Mouse (Mus musculus): ENCODE measurements around the gene Erp29. TPM values are rescaled to one million over a fixed set of nuclear protein-coding genes. Genes with fewer than 3 reads are reported as not detected.
A peak's percentile ranks its signal among the peaks of the same experiment; 100 is the strongest.

Erp29 gene
- polyA plus RNA-seq, 1 experiment from 2014 or later = 175 TPM

- Histone ChIP-seq H3K36me3 (no peaks in the 10 kb centered on the region), H3K4me2 (replicated peaks) (no peak overlapping the region), H3K9ac (no peak overlapping the region), H3K9me3 (replicated peaks) (no peaks in the 10 kb centered on the region), H3K27me3 (no peaks in the 10 kb centered on the region), H3K27ac (replicated peaks) (no peak overlapping the region), H3K4me1 (no peaks in the 10 kb centered on the region), H3K4me3 (replicated peaks) (no peak overlapping the region)
- WGBS = 56% methylated on average over 5 of the region's 5 CpGs
- ATAC-seq (ENCODE audit: insufficient number of reproducible peaks, low FRiP score, low TSS enrichment, low read depth) = no peak
These were observed 10.7 kb upstream of the Erp29 start for GRCm38 (mm10) chr5:121462967-121463366.

GRCm38 (mm10) chr5:121462171-121462502 lies 9.8 kb upstream of the Erp29 start:
- Histone ChIP-seq H3K4me3 (replicated peaks) (no peak overlapping the region), H3K4me1 (no peaks in the 10 kb centered on the region), H3K9me3 (replicated peaks) (no peaks in the 10 kb centered on the region), H3K27ac (replicated peaks) (no peak overlapping the region), H3K36me3 (no peaks in the 10 kb centered on the region), H3K4me2 (replicated peaks) (no peak overlapping the region), H3K9ac (no peak overlapping the region), H3K27me3 (no peaks in the 10 kb centered on the region)
- 3% methylated on average over 1 of the region's 1 CpGs for WGBS
- no peak for ATAC-seq (ENCODE audit: insufficient number of reproducible peaks, low FRiP score, low TSS enrichment, low read depth)

- Histone ChIP-seq H3K9me3 (replicated peaks) (no peaks in the 10 kb centered on the region), H3K27ac (replicated peaks) (no peak overlapping the region), H3K4me1 (no peaks in the 10 kb centered on the region), H3K27me3 (no peaks in the 10 kb centered on the region), H3K9ac (no peak overlapping the region), H3K36me3 (no peaks in the 10 kb centered on the region), H3K4me3 (replicated peaks) (no peak overlapping the region), H3K4me2 (replicated peaks) (no peak overlapping the region)
- ATAC-seq (ENCODE audit: insufficient number of reproducible peaks, low FRiP score, low TSS enrichment, low read depth) = no peak
- WGBS = 41% methylated on average over 4 of the region's 4 CpGs
These were observed 9.2 kb upstream of the Erp29 start for GRCm38 (mm10) chr5:121461339-121462170.

GRCm38 (mm10) chr5:121455510-121456265 lies 3.4 kb upstream of the Erp29 start:
- 59% methylated on average over 9 of the region's 9 CpGs for WGBS
- H3K36me3 ChIP-seq = no peaks in the 10 kb centered on the region
- no peak overlapping the region for H3K4me3 ChIP-seq (replicated peaks)
- ATAC-seq (ENCODE audit: insufficient number of reproducible peaks, low FRiP score, low TSS enrichment, low read depth) = no peak
- H3K4me2 ChIP-seq (replicated peaks) = no peak overlapping the region
- H3K4me1 ChIP-seq = peaks cover 30% of the 10 kb centered on the region
- no peaks in the 10 kb centered on the region for H3K9me3 ChIP-seq (replicated peaks)
- no peaks in the 10 kb centered on the region for H3K27me3 ChIP-seq
- 0 out of 2 replicates have a peak overlapping the region, but pooled peaks have one; percentile 17 for H3K27ac ChIP-seq (replicated peaks)
- no peak overlapping the region for H3K9ac ChIP-seq

GRCm38 (mm10) chr5:121454503-121454782 lies 2.1 kb upstream of the Erp29 start:
- Histone ChIP-seq H3K4me2 (replicated peaks) (no peak overlapping the region), H3K27ac (replicated peaks) (peak overlapping the region; percentile 95)
- WGBS = 64% methylated on average over 3 of the region's 3 CpGs

GRCm38 (mm10) chr5:121453743-121454502 lies 1.6 kb upstream of the Erp29 start:
- H3K4me1 ChIP-seq = peaks cover 39% of the 10 kb centered on the region
- peak overlapping the region; percentile 77; the same call in 1 of the 2 replicates for H3K4me2 ChIP-seq (replicated peaks)
- H3K4me3 ChIP-seq (replicated peaks) = peak overlapping the region; percentile 96
- H3K9ac ChIP-seq = no peak overlapping the region; the same call in 1 of the 2 replicates
- ATAC-seq (ENCODE audit: insufficient number of reproducible peaks, low FRiP score, low TSS enrichment, low read depth) = no peak
- peak overlapping the region; percentile 95 for H3K27ac ChIP-seq (replicated peaks)
- H3K36me3 ChIP-seq = peaks cover 10% of the 10 kb centered on the region; the same call in 1 of the 2 replicates
- no peaks in the 10 kb centered on the region for H3K27me3 ChIP-seq
- 71% methylated on average over 13 of the region's 13 CpGs for WGBS
- H3K9me3 ChIP-seq (replicated peaks) = no peaks in the 10 kb centered on the region

More at GRCm38 (mm10) chr5:121454503-121454782, 2.1 kb upstream of the Erp29 start:
- Histone ChIP-seq H3K36me3 (0 out of 2 replicates have a peak, but pooled peaks cover 5% of the 10 kb centered on the region), H3K9ac (no peak overlapping the region), H3K9me3 (replicated peaks) (no peaks in the 10 kb centered on the region), H3K4me1 (peaks cover 37% of the 10 kb centered on the region), H3K4me3 (replicated peaks) (no peak overlapping the region), H3K27me3 (no peaks in the 10 kb centered on the region)
- ATAC-seq (ENCODE audit: insufficient number of reproducible peaks, low FRiP score, low TSS enrichment, low read depth) = no peak

GRCm38 (mm10) chr5:121452906-121453305 lies 600 bp upstream of the Erp29 start:
- peaks cover 19% of the 10 kb centered on the region for H3K36me3 ChIP-seq
- H3K27me3 ChIP-seq = no peaks in the 10 kb centered on the region
- 3% methylated on average over 9 of the region's 9 CpGs for WGBS
- peaks cover 39% of the 10 kb centered on the region for H3K4me1 ChIP-seq
- peak overlapping the region; percentile 95 for H3K27ac ChIP-seq (replicated peaks)
- H3K4me3 ChIP-seq (replicated peaks) = peak overlapping the region; percentile 96
- peak overlapping the region; percentile 82 for H3K9ac ChIP-seq
- H3K4me2 ChIP-seq (replicated peaks) = peak overlapping the region; percentile 77
- no peaks in the 10 kb centered on the region for H3K9me3 ChIP-seq (replicated peaks)
- ATAC-seq (ENCODE audit: insufficient number of reproducible peaks, low FRiP score, low TSS enrichment, low read depth) = no peak

GRCm38 (mm10) chr5:121451644-121452025 lies 671 bp downstream of the Erp29 start, which contains the start of gene Tmem116:
Gene Tmem116, plus strand, starts transcription at chr5:121451893.
- H3K9me3 ChIP-seq (replicated peaks) = no peaks in the 10 kb centered on the region
- H3K27ac ChIP-seq (replicated peaks) = peak within 1 kb of the TSS; percentile 95
- WGBS = under 1% methylated on average over 17 of the region's 17 CpGs
- peak within 1 kb of the TSS; percentile 77 for H3K4me2 ChIP-seq (replicated peaks)
- H3K27me3 ChIP-seq = no peaks in the 10 kb centered on the region
- peak within 1 kb of the TSS; percentile 92 for H3K9ac ChIP-seq
- peak within 1 kb of the TSS; percentile 96 for H3K4me3 ChIP-seq (replicated peaks)
- H3K4me1 ChIP-seq = peaks cover 39% of the 10 kb centered on the region
- H3K36me3 ChIP-seq = peaks cover 31% of the 10 kb centered on the region
- no peak for ATAC-seq (ENCODE audit: insufficient number of reproducible peaks, low FRiP score, low TSS enrichment, low read depth)

GRCm38 (mm10) chr5:121451203-121451602 lies 1.1 kb downstream of the Erp29 start:
- H3K9ac ChIP-seq = peak overlapping the region; percentile 92

GRCm38 (mm10) chr5:121450476-121450875 lies 1.8 kb downstream of the Erp29 start:
- Histone ChIP-seq H3K27me3 (no peaks in the 10 kb centered on the region), H3K27ac (replicated peaks) (no peak overlapping the region), H3K4me2 (replicated peaks) (no peak overlapping the region; the same call in 1 of the 2 replicates), H3K9ac (no peak overlapping the region), H3K4me3 (replicated peaks) (no peak overlapping the region), H3K9me3 (replicated peaks) (no peaks in the 10 kb centered on the region), H3K4me1 (peaks cover 39% of the 10 kb centered on the region), H3K36me3 (peaks cover 43% of the 10 kb centered on the region)
- ATAC-seq (ENCODE audit: insufficient number of reproducible peaks, low FRiP score, low TSS enrichment, low read depth) = no peak
- WGBS = 82% methylated on average over 9 of the region's 9 CpGs

More at GRCm38 (mm10) chr5:121451203-121451602, 1.1 kb downstream of the Erp29 start:
- H3K4me3 ChIP-seq (replicated peaks) = peak overlapping the region; percentile 96
- H3K4me1 ChIP-seq = peaks cover 39% of the 10 kb centered on the region
- 10% methylated on average over 8 of the region's 8 CpGs for WGBS
- ATAC-seq (ENCODE audit: insufficient number of reproducible peaks, low FRiP score, low TSS enrichment, low read depth) = no peak
- H3K27me3 ChIP-seq = no peaks in the 10 kb centered on the region
- H3K36me3 ChIP-seq = peaks cover 36% of the 10 kb centered on the region
- H3K4me2 ChIP-seq (replicated peaks) = peak overlapping the region; percentile 77
- H3K27ac ChIP-seq (replicated peaks) = peak overlapping the region; percentile 95
- no peaks in the 10 kb centered on the region for H3K9me3 ChIP-seq (replicated peaks)

- Histone ChIP-seq H3K27ac (replicated peaks) (no peak overlapping the region), H3K4me1 (peaks cover 37% of the 10 kb centered on the region), H3K4me2 (replicated peaks) (no peak overlapping the region), H3K9ac (no peak overlapping the region), H3K9me3 (replicated peaks) (no peaks in the 10 kb centered on the region), H3K27me3 (no peaks in the 10 kb centered on the region), H3K4me3 (replicated peaks) (no peak overlapping the region), H3K36me3 (peaks cover 48% of the 10 kb centered on the region)
- no peak for ATAC-seq (ENCODE audit: insufficient number of reproducible peaks, low FRiP score, low TSS enrichment, low read depth)
- WGBS = 64% methylated on average over 6 of the region's 6 CpGs
These were observed 2.3 kb downstream of the Erp29 start for GRCm38 (mm10) chr5:121449976-121450375.

All from embryonic facial prominence, embryonic 15.5 days (tissue).